Mouse (Mus musculus) skeletal muscle tissue, postnatal 0 days (tissue): ENCODE measurements around the gene P2rx4. TPM values are rescaled to one million over a fixed set of nuclear protein-coding genes. Genes with fewer than 3 reads are reported as not detected.

Experiments
- microRNA-seq, 2 experiments: library from miRNA; unstranded; fragments of <30 nt; microRNA quantifications; one replicate each; pipeline ENCODE4; 2016
- polyA plus RNA-seq: library from polyadenylated mRNA; unstranded; fragments of >200 nt; fragmentation: Nextera tagmentation; extraction: Ambion mirVana; gene quantifications from 2 replicates; pipeline ENCODE4 v1.2.1, GENCODE M21; 2015

The P2rx4 gene
- 14.2 and 18.6 TPM in 2 replicates for polyA plus RNA-seq

DNA sequence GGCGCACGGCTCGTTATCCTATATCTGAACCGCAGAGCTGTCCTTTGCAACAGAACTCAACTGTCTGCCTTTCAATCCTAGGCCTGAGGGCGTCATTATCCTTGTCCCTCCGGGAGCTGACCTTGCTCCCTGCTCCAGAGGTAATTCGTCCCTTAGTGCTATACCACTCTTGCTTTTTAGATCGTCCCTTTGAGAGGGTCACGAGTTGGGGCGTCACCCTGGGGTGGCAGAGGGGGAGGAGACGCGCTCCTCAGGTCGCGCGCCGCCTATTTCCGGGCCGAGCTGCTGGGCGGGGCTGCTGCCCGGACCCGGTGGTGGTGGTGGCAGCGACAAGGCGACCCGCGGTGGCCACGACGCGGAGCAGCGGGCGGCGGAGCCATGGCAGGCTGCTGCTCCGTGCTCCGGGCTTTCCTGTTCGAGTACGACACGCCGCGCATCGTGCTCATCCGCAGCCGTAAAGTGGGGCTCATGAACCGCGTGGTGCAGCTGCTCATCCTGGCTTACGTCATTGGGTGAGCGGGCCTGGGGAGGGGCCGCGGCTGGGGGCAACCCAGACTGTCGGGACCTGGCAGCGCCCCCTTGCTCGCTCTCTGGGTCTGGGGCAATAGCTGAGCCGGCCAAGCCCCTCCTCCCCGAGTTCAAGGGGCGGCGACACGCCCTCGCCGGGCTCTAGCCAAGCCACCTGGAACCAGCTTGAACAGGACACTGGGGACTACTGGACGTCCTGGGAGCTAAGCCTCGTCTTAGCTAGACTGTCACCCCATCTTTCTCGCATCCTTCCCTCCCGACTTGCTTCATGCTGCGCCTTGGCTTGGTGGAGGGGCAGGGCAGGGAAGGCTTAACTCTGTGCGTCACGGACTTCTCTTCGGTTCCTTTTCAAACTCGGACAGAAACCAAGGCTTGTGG, at the start of gene P2rx4:
Gene P2rx4 (plus strand): TSS at position 269 of the 906 bp plus-strand sequence.

Small RNAs within 50 kb of the gene (microRNA-seq; reads per million reads assigned to microRNA genes)
- 0 reads per million in 2 experiments for gene Mir8115

Other genes with a start within 250 kb of the P2rx4 start
- 48.4 and 48.8 TPM in 2 replicates for gene Atp2a2, start 205.3 kb upstream of the P2rx4 start, polyA plus RNA-seq
- gene Ift81, start 93.0 kb upstream of the P2rx4 start, polyA plus RNA-seq: 15.2 and 18.1 TPM in 2 replicates
- 2.8 and 3.5 TPM in 2 replicates for gene P2rx7, start 63.6 kb upstream of the P2rx4 start, polyA plus RNA-seq
- gene Camkk2, start 71.9 kb downstream of the P2rx4 start, polyA plus RNA-seq: 12.3 and 15.2 TPM in 2 replicates
- gene Anapc5, start 113.8 kb downstream of the P2rx4 start, polyA plus RNA-seq: 193 and 196 TPM in 2 replicates
- gene Rnf34, start 142.5 kb downstream of the P2rx4 start, polyA plus RNA-seq: 15.4 and 16.6 TPM in 2 replicates